Mouse (Mus musculus): ENCODE measurements around the gene Srpk2.

The Srpk2 gene

DNA sequence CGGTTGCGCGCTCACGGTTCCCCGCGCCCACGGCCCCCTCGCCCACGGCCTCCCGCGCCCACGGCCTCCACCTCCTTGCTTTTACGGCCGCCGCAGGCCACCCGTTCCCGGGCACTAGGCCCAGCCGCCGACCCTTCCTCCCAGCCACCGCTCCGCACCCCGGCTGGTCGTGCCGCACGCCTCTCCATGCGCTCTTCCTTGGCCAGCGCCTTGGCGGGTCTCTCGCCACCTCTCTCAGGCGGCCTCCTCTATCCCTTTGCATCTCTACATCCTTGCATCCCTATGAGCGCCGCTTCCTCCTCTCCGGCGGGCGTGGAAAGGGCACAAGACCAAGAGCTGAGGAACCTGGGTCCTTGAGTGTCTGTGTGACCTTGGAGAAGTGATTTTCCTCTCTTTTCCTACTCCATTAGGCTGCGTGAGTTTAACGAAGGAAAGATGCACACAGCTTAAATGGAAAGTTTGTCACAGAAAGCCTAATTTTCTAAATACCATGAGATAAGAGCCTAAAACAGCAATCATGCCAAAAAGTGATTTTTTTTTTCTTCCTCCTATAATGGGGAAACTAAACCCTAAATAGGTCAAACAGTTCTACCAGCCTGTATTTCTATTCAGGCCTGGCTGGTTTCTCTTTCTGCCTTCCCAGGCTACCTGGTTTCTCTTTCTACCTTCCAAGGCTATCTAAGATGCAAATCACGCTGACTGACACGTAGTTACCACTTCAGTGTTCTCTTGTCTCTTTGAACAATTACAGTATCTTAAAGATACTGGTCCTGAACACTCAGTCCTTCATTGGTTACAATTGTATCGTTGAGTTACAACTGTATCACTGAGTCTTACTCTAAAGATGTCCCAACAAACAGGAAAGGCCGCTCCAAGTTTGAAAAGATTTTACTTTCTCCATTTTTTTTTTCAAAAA, 8.0 kb downstream of the Srpk2 start:
- Histone ChIP-seq H3K4me3 (replicated peaks; ENCODE audit: low read length) (peak overlapping the region; percentile 98), H3K36me3 (ENCODE audit: insufficient read depth, low read length) (no peaks in the 10 kb centered on the region), H3K27me3 (ENCODE audit: insufficient read depth, low read length) (peaks cover 6% of the 10 kb centered on the region), H3K9me3 (ENCODE audit: low read length) (no peaks in the 10 kb centered on the region), H3K4me1 (replicated peaks; ENCODE audit: low read depth, low read length) (peaks cover 42% of the 10 kb centered on the region)
- no peak for TF ChIP-seq NANOG (IDR thresholded peaks at IDR 0.05; ENCODE audit: borderline replicate concordance, low read length)
- no peak for TF ChIP-seq POU5F1 (IDR thresholded peaks at IDR 0.05; ENCODE audit: borderline replicate concordance, low read length)
- TF ChIP-seq CTCF (conservative IDR thresholded peaks at IDR 0.05; ENCODE audit: low read length): no peak

- Histone ChIP-seq H3K4me3 (replicated peaks; ENCODE audit: low read length) (peak overlapping the region; percentile 98), H3K9me3 (ENCODE audit: low read length) (no peaks in the 10 kb centered on the region), H3K36me3 (ENCODE audit: insufficient read depth, low read length) (no peaks in the 10 kb centered on the region), H3K27me3 (ENCODE audit: insufficient read depth, low read length) (peaks cover 6% of the 10 kb centered on the region), H3K4me1 (replicated peaks; ENCODE audit: low read depth, low read length) (peaks cover 42% of the 10 kb centered on the region)
- TF ChIP-seq CTCF (conservative IDR thresholded peaks at IDR 0.05; ENCODE audit: low read length) (no peak), NANOG (IDR thresholded peaks at IDR 0.05; ENCODE audit: borderline replicate concordance, low read length) (no peak), POU5F1 (IDR thresholded peaks at IDR 0.05; ENCODE audit: borderline replicate concordance, low read length) (no peak)
Observed at GRCm38 (mm10) chr5:23675499-23676155, 8.8 kb downstream of the Srpk2 start.

DNA sequence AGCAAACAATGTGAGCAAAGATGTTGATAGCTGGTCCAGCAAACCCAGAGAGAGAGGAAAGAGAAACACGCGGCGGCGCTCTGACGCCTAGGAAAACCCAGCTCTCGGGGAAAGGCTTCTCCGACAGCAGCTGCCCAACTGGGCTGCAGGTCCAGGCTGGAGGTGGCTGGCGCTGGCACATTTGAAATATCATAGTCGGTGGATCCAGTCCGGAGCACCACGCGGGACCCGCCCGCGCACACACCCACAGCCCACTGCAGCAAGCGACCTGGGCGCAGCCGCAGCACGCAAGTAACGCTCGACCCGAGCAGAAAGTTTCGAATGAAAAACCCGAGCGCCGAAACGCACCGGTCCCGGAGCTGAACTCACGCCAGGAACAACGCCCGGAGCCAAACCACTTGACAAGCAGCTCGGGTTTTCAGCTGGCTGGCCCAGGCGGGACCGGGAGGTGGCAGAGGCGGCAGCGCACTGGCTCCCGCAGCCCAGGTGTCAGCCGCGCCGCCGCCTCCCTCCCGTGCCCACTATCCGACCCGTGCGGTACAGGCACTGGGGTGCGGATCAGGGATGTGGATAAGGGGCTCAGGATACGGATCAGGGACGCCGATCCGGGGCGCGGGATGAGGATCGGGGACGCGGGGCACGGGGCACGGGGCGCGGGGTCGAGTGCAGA, 9.5 kb downstream of the Srpk2 start:
- Histone ChIP-seq H3K4me3 (replicated peaks; ENCODE audit: low read length) (peak overlapping the region; percentile 98), H3K4me1 (replicated peaks; ENCODE audit: low read depth, low read length) (peaks cover 41% of the 10 kb centered on the region)
- TF ChIP-seq CTCF (conservative IDR thresholded peaks at IDR 0.05; ENCODE audit: low read length): no peak
- TF ChIP-seq NANOG (IDR thresholded peaks at IDR 0.05; ENCODE audit: borderline replicate concordance, low read length): no peak
- TF ChIP-seq POU5F1 (IDR thresholded peaks at IDR 0.05; ENCODE audit: borderline replicate concordance, low read length): no peak

DNA sequence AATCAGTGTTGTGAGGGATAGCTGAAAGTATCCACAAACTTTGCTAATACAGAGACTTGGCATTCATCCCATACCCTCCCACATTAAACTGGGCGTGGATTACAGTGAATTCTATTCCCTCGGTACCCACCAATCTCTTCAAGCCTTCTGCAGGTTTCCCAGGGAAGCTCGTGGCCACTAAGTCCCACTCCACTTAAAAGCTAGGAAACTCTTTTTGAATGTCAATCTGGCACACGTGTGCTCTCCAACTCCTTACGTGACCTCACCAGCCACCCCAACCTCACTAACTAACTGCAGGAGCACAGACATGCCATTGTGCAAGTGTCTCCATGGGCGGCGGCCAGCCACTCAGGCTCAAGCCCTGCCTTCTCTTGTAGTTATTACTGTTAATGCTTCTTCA, 12.3 kb downstream of the Srpk2 start:
- Histone ChIP-seq H3K4me3 (replicated peaks; ENCODE audit: low read length) (no peak overlapping the region), H3K9me3 (ENCODE audit: low read length) (no peaks in the 10 kb centered on the region), H3K4me1 (replicated peaks; ENCODE audit: low read depth, low read length) (peaks cover 30% of the 10 kb centered on the region), H3K36me3 (ENCODE audit: insufficient read depth, low read length) (peaks cover 5% of the 10 kb centered on the region), H3K27me3 (ENCODE audit: insufficient read depth, low read length) (peaks cover 6% of the 10 kb centered on the region)
- TF ChIP-seq NANOG (IDR thresholded peaks at IDR 0.05; ENCODE audit: borderline replicate concordance, low read length) (no peak), POU5F1 (IDR thresholded peaks at IDR 0.05; ENCODE audit: borderline replicate concordance, low read length) (no peak), CTCF (conservative IDR thresholded peaks at IDR 0.05; ENCODE audit: low read length) (no peak)

More for the DNA sequence above, 9.5 kb downstream of the Srpk2 start:
- Histone ChIP-seq H3K9me3 (ENCODE audit: low read length) (no peaks in the 10 kb centered on the region), H3K36me3 (ENCODE audit: insufficient read depth, low read length) (no peaks in the 10 kb centered on the region), H3K27me3 (ENCODE audit: insufficient read depth, low read length) (peaks cover 6% of the 10 kb centered on the region)

- Histone ChIP-seq H3K9me3 (ENCODE audit: low read length) (no peaks in the 10 kb centered on the region), H3K4me3 (replicated peaks; ENCODE audit: low read length) (no peak overlapping the region), H3K36me3 (ENCODE audit: insufficient read depth, low read length) (peaks cover 5% of the 10 kb centered on the region), H3K27me3 (ENCODE audit: insufficient read depth, low read length) (peaks cover 6% of the 10 kb centered on the region), H3K4me1 (replicated peaks; ENCODE audit: low read depth, low read length) (peaks cover 32% of the 10 kb centered on the region)
- TF ChIP-seq NANOG (IDR thresholded peaks at IDR 0.05; ENCODE audit: borderline replicate concordance, low read length): no peak
- TF ChIP-seq CTCF (conservative IDR thresholded peaks at IDR 0.05; ENCODE audit: low read length): peak; percentile 47
Observed at GRCm38 (mm10) chr5:23670880-23671279, 13.5 kb downstream of the Srpk2 start.

- Histone ChIP-seq H3K27me3 (ENCODE audit: insufficient read depth, low read length) (no peaks in the 10 kb centered on the region), H3K4me3 (replicated peaks; ENCODE audit: low read length) (no peak overlapping the region), H3K9me3 (ENCODE audit: low read length) (no peaks in the 10 kb centered on the region), H3K4me1 (replicated peaks; ENCODE audit: low read depth, low read length) (peaks cover 17% of the 10 kb centered on the region), H3K36me3 (ENCODE audit: insufficient read depth, low read length) (peaks cover 5% of the 10 kb centered on the region)
- TF ChIP-seq NANOG (IDR thresholded peaks at IDR 0.05; ENCODE audit: borderline replicate concordance, low read length) (no peak), POU5F1 (IDR thresholded peaks at IDR 0.05; ENCODE audit: borderline replicate concordance, low read length) (no peak)
Observed at GRCm38 (mm10) chr5:23665906-23666305, 18.5 kb downstream of the Srpk2 start.

DNA sequence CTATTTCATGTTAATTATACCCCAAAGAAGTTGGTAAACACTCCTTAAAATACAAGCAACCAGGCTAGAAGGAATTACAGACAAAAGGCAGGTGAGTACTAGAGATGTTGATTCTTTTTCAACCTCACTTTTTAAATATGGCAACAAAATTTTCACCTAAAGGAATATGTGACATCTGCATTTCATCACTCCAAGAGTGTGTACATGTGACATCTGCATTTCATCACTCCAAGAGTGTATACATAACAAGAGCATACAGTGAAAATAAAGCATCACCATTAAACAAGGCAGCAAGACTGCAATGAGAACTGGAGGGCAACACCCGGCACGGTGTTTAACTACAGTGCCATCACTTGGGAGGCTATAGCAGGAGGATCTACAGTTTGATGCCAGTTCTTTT, 23.2 kb downstream of the Srpk2 start:
- Histone ChIP-seq H3K9me3 (ENCODE audit: low read length) (no peaks in the 10 kb centered on the region), H3K27me3 (ENCODE audit: insufficient read depth, low read length) (no peaks in the 10 kb centered on the region), H3K36me3 (ENCODE audit: insufficient read depth, low read length) (no peaks in the 10 kb centered on the region), H3K4me1 (replicated peaks; ENCODE audit: low read depth, low read length) (peaks cover 19% of the 10 kb centered on the region), H3K4me3 (replicated peaks; ENCODE audit: low read length) (no peak overlapping the region)
- TF ChIP-seq NANOG (IDR thresholded peaks at IDR 0.05; ENCODE audit: borderline replicate concordance, low read length) (no peak), CTCF (conservative IDR thresholded peaks at IDR 0.05; ENCODE audit: low read length) (no peak), POU5F1 (IDR thresholded peaks at IDR 0.05; ENCODE audit: borderline replicate concordance, low read length) (no peak)

- Histone ChIP-seq H3K4me3 (replicated peaks; ENCODE audit: low read length) (no peak overlapping the region), H3K36me3 (ENCODE audit: insufficient read depth, low read length) (no peaks in the 10 kb centered on the region), H3K27me3 (ENCODE audit: insufficient read depth, low read length) (no peaks in the 10 kb centered on the region), H3K4me1 (replicated peaks; ENCODE audit: low read depth, low read length) (peaks cover 9% of the 10 kb centered on the region), H3K9me3 (ENCODE audit: low read length) (no peaks in the 10 kb centered on the region)
- TF ChIP-seq NANOG (IDR thresholded peaks at IDR 0.05; ENCODE audit: borderline replicate concordance, low read length) (no peak), CTCF (conservative IDR thresholded peaks at IDR 0.05; ENCODE audit: low read length) (no peak), POU5F1 (IDR thresholded peaks at IDR 0.05; ENCODE audit: borderline replicate concordance, low read length) (no peak)
Observed at GRCm38 (mm10) chr5:23658017-23658416, 26.4 kb downstream of the Srpk2 start.

All from E14TG2a.4 (cell line).